Mouse (Mus musculus) spleen, adult 2 months (tissue): ENCODE results near the gene Actrt3.

Experiments used
- CTCF ChIP-seq: fragments of 200-500 bp; IDR thresholded peaks from 2 replicates; pipeline ENCODE4 v1.5.1; 2011; ENCODE audit warnings: mild to moderate bottlenecking, inconsistent platforms; ENCODE audit not compliant: insufficient read depth, insufficient read length, insufficient replicate concordance; ENCODE audit errors: extremely low read depth
- POLR2A ChIP-seq: fragments of 200-500 bp; IDR thresholded peaks from 2 replicates; pipeline ENCODE4 v1.6.1; 2011; ENCODE audit warnings: low read depth, low read length, inconsistent platforms

DNA sequence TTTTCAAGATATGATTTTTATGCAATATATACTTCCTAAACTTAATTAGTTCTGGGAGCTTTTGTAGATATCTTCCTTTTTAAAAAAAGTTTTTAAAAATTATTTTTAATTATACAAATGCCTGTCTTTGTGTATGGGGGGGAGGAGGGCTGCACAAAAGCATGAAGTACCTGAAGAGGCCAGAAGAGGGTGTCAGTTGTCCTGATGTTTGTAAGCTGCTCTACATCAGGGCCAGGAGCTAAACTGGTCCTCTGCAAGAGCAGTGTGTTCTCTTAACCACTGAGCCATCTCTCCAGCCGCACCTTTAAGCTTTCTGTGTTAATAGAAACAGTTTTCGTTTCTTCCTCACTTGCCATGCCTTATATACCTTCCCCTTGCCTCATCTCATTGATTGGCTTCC, 49.5 kb downstream of the Actrt3 start:
- TF ChIP-seq POLR2A = no peak
- TF ChIP-seq CTCF = no peak
